Mouse (Mus musculus): ENCODE results near the gene Ifnab.

The Ifnab gene

DNA sequence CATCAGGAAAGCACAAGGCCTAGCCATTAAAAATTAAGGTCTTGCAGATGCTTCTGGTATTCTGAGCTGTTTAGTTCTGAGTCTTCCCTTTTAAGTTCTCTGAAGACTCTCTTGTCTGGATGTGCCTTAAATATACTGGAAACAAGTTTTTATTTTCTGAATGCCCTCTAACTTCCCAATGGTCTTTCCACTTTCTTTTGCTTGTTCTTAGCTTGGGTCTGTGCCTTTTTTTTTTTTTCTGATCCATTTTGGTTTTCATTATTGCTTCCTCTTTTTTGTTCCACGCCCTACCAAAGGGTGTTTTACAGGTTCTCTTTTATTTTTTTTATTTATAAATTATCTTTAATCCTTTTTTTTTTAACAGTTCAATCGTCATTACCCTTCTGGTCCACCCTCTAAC lies 46.8 kb downstream of the Ifnab start, which contains the start of gene Ifna13:
Gene Ifna13, minus strand, starts transcription at position 101 of the 400 bp plus-strand sequence.
- peaks cover 85% of the 10 kb centered on the region for H3K9me3 ChIP-seq (ENCODE audit: low read length)
- no peaks in the 10 kb centered on the region for H3K27me3 ChIP-seq (ENCODE audit: insufficient read depth, low read length)
- H3K4me3 ChIP-seq (replicated peaks; ENCODE audit: low read length): no peak within 1 kb of the TSS
- TF ChIP-seq POU5F1 (IDR thresholded peaks at IDR 0.05; ENCODE audit: borderline replicate concordance, low read length) (no peak), CTCF (conservative IDR thresholded peaks at IDR 0.05; ENCODE audit: low read length) (no peak), NANOG (IDR thresholded peaks at IDR 0.05; ENCODE audit: borderline replicate concordance, low read length) (no peak)
- H3K36me3 ChIP-seq (ENCODE audit: insufficient read depth, low read length): no peaks in the 10 kb centered on the region
- H3K4me1 ChIP-seq (replicated peaks; ENCODE audit: low read depth, low read length): no peaks in the 10 kb centered on the region

DNA sequence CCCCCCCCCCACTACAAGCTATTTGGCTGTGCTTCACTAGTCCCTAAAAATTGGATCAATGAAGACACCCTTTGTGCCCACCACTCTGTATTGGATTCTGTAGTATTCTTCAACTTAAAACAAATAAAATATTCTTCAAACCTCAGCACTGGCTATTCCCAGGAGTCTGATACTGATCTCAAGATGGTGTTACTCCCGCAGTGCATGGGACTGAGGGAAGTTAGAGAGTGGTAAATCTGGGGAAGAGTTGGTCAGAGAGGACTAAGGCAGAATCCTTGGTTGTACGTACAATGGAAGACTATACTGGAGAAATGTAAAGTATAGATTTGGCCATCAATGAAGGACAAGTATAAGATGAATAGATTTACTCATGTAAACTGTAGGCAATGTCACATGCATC lies 48.6 kb downstream of the Ifnab start:
- H3K27me3 ChIP-seq (ENCODE audit: insufficient read depth, low read length): no peaks in the 10 kb centered on the region

DNA sequence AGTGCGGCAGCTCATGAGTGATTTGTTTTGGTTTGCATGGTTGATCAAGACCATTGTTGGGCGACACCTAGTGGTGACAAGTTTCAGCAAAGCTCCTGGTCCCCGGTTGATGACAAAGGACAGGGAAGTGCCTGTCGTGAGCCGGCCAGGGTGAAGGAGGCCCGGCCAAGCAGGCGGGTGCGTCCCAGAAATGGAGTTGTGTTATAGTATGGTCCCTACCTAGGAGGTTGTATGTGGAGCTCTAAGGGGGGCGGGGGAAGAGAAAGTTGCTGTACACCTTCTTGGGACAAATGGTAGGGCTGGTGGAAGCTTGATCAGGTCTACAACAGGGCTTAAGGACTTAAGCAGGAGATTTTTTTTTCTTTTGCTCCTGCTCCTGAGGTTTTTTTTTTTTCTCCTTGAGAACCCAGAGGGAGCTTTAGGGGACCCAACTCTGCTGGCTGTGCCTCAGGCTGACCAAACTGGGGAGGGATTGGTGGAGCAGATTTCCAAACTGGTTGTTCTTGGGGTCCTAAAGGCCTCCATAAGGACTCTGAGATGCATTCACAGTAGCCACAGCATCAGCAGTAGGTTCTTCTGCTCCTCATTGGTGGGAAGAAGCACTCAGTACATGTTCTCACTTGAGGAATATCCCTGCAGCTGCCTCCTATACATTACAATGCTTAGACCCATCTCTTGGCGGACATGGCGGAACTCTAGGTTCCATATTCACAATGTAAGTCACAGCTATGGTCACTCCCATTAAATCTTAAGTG lies 49.9 kb downstream of the Ifnab start:
- Histone ChIP-seq H3K9me3 (ENCODE audit: low read length) (peaks cover 57% of the 10 kb centered on the region), H3K36me3 (ENCODE audit: insufficient read depth, low read length) (no peaks in the 10 kb centered on the region), H3K27me3 (ENCODE audit: insufficient read depth, low read length) (no peaks in the 10 kb centered on the region), H3K4me1 (replicated peaks; ENCODE audit: low read depth, low read length) (no peaks in the 10 kb centered on the region), H3K4me3 (replicated peaks; ENCODE audit: low read length) (no peak overlapping the region)
- TF ChIP-seq POU5F1 (IDR thresholded peaks at IDR 0.05; ENCODE audit: borderline replicate concordance, low read length): no peak
- no peak for TF ChIP-seq NANOG (IDR thresholded peaks at IDR 0.05; ENCODE audit: borderline replicate concordance, low read length)
- no peak; the same call in 1 of the 2 replicates for TF ChIP-seq CTCF (conservative IDR thresholded peaks at IDR 0.05; ENCODE audit: low read length)

More for the DNA sequence above, 48.6 kb downstream of the Ifnab start:
- TF ChIP-seq POU5F1 (IDR thresholded peaks at IDR 0.05; ENCODE audit: borderline replicate concordance, low read length) (no peak), CTCF (conservative IDR thresholded peaks at IDR 0.05; ENCODE audit: low read length) (no peak), NANOG (IDR thresholded peaks at IDR 0.05; ENCODE audit: borderline replicate concordance, low read length) (no peak)
- Histone ChIP-seq H3K4me1 (replicated peaks; ENCODE audit: low read depth, low read length) (no peaks in the 10 kb centered on the region), H3K4me3 (replicated peaks; ENCODE audit: low read length) (no peak overlapping the region), H3K9me3 (ENCODE audit: low read length) (peaks cover 70% of the 10 kb centered on the region), H3K36me3 (ENCODE audit: insufficient read depth, low read length) (no peaks in the 10 kb centered on the region)

DNA sequence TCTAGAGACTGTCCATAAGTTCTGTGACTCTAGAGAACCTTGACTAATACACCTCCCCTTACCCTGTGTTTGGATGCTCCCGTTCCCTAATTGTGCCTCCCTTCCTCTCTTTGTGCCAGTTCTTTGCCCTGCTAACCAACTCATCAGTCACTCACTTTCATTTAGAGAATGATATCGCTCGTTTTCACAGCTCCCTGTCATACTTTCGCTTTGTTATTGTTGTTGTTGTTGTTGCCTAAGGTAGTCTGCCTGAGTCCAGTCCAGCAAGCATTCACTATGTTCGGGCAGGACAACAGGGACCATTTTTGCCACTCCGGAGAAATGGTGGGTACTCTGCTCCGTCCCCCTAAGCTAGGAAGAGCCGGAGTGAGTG lies 50.5 kb downstream of the Ifnab start:
- no peaks in the 10 kb centered on the region for H3K4me1 ChIP-seq (replicated peaks; ENCODE audit: low read depth, low read length)
- no peaks in the 10 kb centered on the region for H3K36me3 ChIP-seq (ENCODE audit: insufficient read depth, low read length)
- TF ChIP-seq POU5F1 (IDR thresholded peaks at IDR 0.05; ENCODE audit: borderline replicate concordance, low read length): no peak
- TF ChIP-seq NANOG (IDR thresholded peaks at IDR 0.05; ENCODE audit: borderline replicate concordance, low read length): no peak
- TF ChIP-seq CTCF (conservative IDR thresholded peaks at IDR 0.05; ENCODE audit: low read length): no peak
- no peaks in the 10 kb centered on the region for H3K27me3 ChIP-seq (ENCODE audit: insufficient read depth, low read length)
- no peak overlapping the region for H3K4me3 ChIP-seq (replicated peaks; ENCODE audit: low read length)
- H3K9me3 ChIP-seq (ENCODE audit: low read length): peaks cover 54% of the 10 kb centered on the region
